Mouse (Mus musculus): ENCODE measurements around the gene Mfsd4b4.
"Not testable (repeated sequence)": the region's sequence is repeated elsewhere in the genome, so short reads cannot be mapped to it uniquely, and the experiment has no call there.

Mfsd4b4 gene

GRCm38 (mm10) chr10:39898874-39899371 is at the start of gene Mfsd4b4:
TSS of gene Mfsd4b4 (minus strand) at chr10:39899238.
- DNase-seq (ENCODE audit: inconsistent ontology term) = peak; percentile 91

- not testable (repeated sequence) for DNase-seq (ENCODE audit: inconsistent ontology term)
Observed at GRCm38 (mm10) chr10:39947195-39947594, 48.2 kb upstream of the Mfsd4b4 start.

- no peak for DNase-seq (ENCODE audit: inconsistent ontology term)
Observed at GRCm38 (mm10) chr10:39936553-39936952, 37.5 kb upstream of the Mfsd4b4 start.

GRCm38 (mm10) chr10:39926616-39927139 is 27.6 kb upstream of the Mfsd4b4 start, which contains the start of gene Mfsd4b2:
TSS of gene Mfsd4b2 (minus strand) at chr10:39926923.
- peak; percentile 31 for DNase-seq (ENCODE audit: inconsistent ontology term)

- DNase-seq (ENCODE audit: inconsistent ontology term) = not testable (repeated sequence)
Observed at GRCm38 (mm10) chr10:39924556-39924955, 25.5 kb upstream of the Mfsd4b4 start.

GRCm38 (mm10) chr10:39912616-39913015 is 13.6 kb upstream of the Mfsd4b4 start:
- DNase-seq (ENCODE audit: inconsistent ontology term) = no peak

GRCm38 (mm10) chr10:39908768-39909441 is 9.9 kb upstream of the Mfsd4b4 start:
- DNase-seq (ENCODE audit: inconsistent ontology term) = no peak

GRCm38 (mm10) chr10:39906799-39907658 is 8.0 kb upstream of the Mfsd4b4 start:
- no peak for DNase-seq (ENCODE audit: inconsistent ontology term)

- DNase-seq (ENCODE audit: inconsistent ontology term) = no peak
Observed at GRCm38 (mm10) chr10:39904191-39904590, 5.2 kb upstream of the Mfsd4b4 start.

GRCm38 (mm10) chr10:39896503-39896902 is 2.5 kb downstream of the Mfsd4b4 start:
- no peak for DNase-seq (ENCODE audit: inconsistent ontology term)

- no peak for DNase-seq (ENCODE audit: inconsistent ontology term)
Observed at GRCm38 (mm10) chr10:39893702-39894697, 5.0 kb downstream of the Mfsd4b4 start.

- no peak for DNase-seq (ENCODE audit: inconsistent ontology term)
Observed at GRCm38 (mm10) chr10:39888621-39889020, 10.4 kb downstream of the Mfsd4b4 start.

GRCm38 (mm10) chr10:39865509-39865908 is 33.5 kb downstream of the Mfsd4b4 start:
- no peak for DNase-seq (ENCODE audit: inconsistent ontology term)

- no peak for DNase-seq (ENCODE audit: inconsistent ontology term)
Observed at GRCm38 (mm10) chr10:39842621-39843020, 56.4 kb downstream of the Mfsd4b4 start.

Data from Muller cell, postnatal 12 days (primary cell).